Mouse (Mus musculus) midbrain, embryonic 16.5 days (tissue): ENCODE measurements at regions not wholly inside any gene's neighbourhood (a gene's known extent, or its start where the extent isn't known, plus 50 kb on each side); places are given as distances from the start of the nearest gene placed in this dataset.

Experiments used
- ATAC-seq: fragments of 200-750 bp; cut with Nextera tagmentation; 2 replicates; pipeline ENCODE4 v1.8.0; 2017; ENCODE audit warnings: moderate TSS enrichment
- H3K27ac ChIP-seq: fragments of 300-500 bp; sonication (generic); 2 replicates; pipeline ENCODE4 v1.5.1; 2014; ENCODE audit warnings: mild to moderate bottlenecking, low read length, mixed read lengths
- H3K27me3 ChIP-seq: fragments of 300-500 bp; sonication (generic); 2 replicates; pipeline ENCODE4 v1.6.1; 2014; ENCODE audit warnings: low read depth, low read length, mixed read lengths; ENCODE audit not compliant: control insufficient read depth, insufficient read depth
- H3K36me3 ChIP-seq: fragments of 300-500 bp; sonication (generic); 2 replicates; pipeline ENCODE4 v1.6.1; 2014; ENCODE audit warnings: mild to moderate bottlenecking, low read length, moderate library complexity, mixed read lengths; ENCODE audit not compliant: control insufficient read depth, insufficient read depth
- H3K4me1 ChIP-seq: fragments of 300-500 bp; sonication (generic); 2 replicates; pipeline ENCODE4 v1.6.1; 2014; ENCODE audit warnings: mild to moderate bottlenecking, low read length, mixed read lengths; ENCODE audit not compliant: control insufficient read depth, insufficient read depth
- H3K4me2 ChIP-seq: fragments of 300-500 bp; sonication (generic); 2 replicates; pipeline ENCODE4 v1.6.1; 2014; ENCODE audit warnings: mild to moderate bottlenecking, low read length, mixed read lengths
- H3K4me3 ChIP-seq: fragments of 300-500 bp; sonication (generic); 2 replicates; pipeline ENCODE4 v1.5.1; 2014; ENCODE audit warnings: low read depth, mild to moderate bottlenecking, low read length, moderate library complexity, mixed read lengths
- H3K9ac ChIP-seq: fragments of 300-500 bp; sonication (generic); 2 replicates; pipeline ENCODE4 v1.6.1; 2014; ENCODE audit warnings: low read depth, low read length, mixed read lengths
- H3K9me3 ChIP-seq: fragments of 300-500 bp; sonication (generic); replicated peaks from 2 replicates; pipeline ENCODE4 v1.6.1; 2014; ENCODE audit warnings: mild to moderate bottlenecking, low read length, mixed read lengths; ENCODE audit not compliant: control insufficient read depth, poor library complexity, severe bottlenecking
- WGBS: fragments of 180-500 bp; shearing (Covaris S2); extraction: QIAGEN DNeasy Blood & Tissue Kit; methylation state at CpG from one replicate; pipeline ENCODE4 v1.1.7; 2014; 5-methylcytosine and 5-hydroxymethylcytosine counted together

DNA sequence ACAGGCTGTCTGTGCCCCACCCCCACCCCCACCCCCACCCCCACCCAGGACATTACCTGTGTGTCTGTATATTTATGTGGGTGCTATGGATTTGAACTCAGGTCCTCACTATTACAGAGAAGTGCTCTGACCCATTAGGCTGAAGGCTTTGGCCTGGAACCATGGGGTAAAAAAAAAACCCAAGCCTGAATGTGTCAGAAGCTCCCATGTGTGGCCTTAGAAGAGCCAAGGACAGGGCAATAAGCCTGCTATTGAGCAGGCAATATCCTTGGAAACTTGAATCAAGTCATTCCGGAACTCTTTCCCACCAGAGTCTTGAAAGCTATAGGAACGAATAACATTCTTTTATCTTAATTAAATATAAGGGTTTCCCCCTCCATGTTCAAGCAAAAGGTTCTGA is 347.2 kb downstream of the Prdm2 start:
- Histone ChIP-seq H3K27ac (no peak overlapping the region), H3K36me3 (no peaks in the 10 kb centered on the region), H3K27me3 (no peaks in the 10 kb centered on the region), H3K9ac (no peak overlapping the region), H3K4me1 (peaks cover 3% of the 10 kb centered on the region; the same call in 1 of the 2 replicates), H3K4me3 (no peak overlapping the region), H3K9me3 (no peaks in the 10 kb centered on the region), H3K4me2 (no peak overlapping the region)
- 94% methylated on average over 2 of the region's 2 CpGs for WGBS
- ATAC-seq = no peak

DNA sequence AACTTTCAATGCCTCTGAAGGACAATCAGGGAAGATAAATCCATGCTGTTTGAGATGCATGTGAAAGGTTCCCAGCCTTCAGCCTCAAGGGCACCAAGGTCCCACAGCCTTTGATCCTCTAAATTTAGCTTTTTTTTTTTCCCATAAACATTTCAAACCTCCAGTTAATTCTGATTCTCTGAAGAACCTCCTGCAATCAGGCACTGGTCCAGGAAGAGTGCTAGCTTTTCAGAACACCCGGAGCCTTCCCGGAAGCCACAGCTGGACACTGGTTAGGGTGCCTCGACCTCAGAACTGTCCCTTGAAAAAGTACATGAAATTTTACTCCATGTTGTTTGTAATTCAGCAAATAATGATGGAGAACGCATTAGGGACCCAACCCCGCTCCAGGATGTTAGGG is 348.9 kb downstream of the Prdm2 start:
- no peaks in the 10 kb centered on the region for H3K9me3 ChIP-seq
- ATAC-seq = no peak
- WGBS = 88% methylated on average over 5 of the region's 5 CpGs
- no peaks in the 10 kb centered on the region for H3K27me3 ChIP-seq
- peaks cover 3% of the 10 kb centered on the region; the same call in 1 of the 2 replicates for H3K4me1 ChIP-seq
- H3K9ac ChIP-seq = no peak overlapping the region
- H3K36me3 ChIP-seq = no peaks in the 10 kb centered on the region
- no peak overlapping the region for H3K4me3 ChIP-seq
- H3K27ac ChIP-seq = no peak overlapping the region
- H3K4me2 ChIP-seq = no peak overlapping the region

DNA sequence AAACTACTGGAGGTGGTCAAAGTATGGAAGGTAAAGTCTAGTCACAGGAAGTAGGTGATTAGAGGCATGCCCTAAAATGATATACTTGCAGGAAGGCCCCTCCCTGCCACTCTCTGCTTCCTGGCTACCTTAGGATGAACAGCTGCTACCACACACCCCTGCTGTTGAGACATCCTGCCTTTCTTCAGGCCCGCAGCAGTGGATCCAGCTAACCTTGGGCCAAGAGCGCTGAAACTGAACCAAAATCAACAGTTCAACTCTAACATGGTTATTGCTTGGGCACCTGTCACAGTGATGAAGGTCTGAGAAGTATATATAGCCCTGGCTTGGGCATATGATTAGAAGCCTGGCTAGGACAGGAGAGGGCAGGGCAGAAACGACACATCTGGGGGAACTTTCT is 352.4 kb downstream of the Prdm2 start:
- no peak overlapping the region for H3K9ac ChIP-seq
- H3K4me2 ChIP-seq = no peak overlapping the region
- ATAC-seq = no peak
- no peaks in the 10 kb centered on the region for H3K27me3 ChIP-seq
- H3K36me3 ChIP-seq = no peaks in the 10 kb centered on the region
- H3K27ac ChIP-seq = no peak overlapping the region
- no peaks in the 10 kb centered on the region for H3K9me3 ChIP-seq
- WGBS = 85% methylated on average over 3 of the region's 3 CpGs
- peaks cover 5% of the 10 kb centered on the region; the same call in 1 of the 2 replicates for H3K4me1 ChIP-seq
- H3K4me3 ChIP-seq = no peak overlapping the region

DNA sequence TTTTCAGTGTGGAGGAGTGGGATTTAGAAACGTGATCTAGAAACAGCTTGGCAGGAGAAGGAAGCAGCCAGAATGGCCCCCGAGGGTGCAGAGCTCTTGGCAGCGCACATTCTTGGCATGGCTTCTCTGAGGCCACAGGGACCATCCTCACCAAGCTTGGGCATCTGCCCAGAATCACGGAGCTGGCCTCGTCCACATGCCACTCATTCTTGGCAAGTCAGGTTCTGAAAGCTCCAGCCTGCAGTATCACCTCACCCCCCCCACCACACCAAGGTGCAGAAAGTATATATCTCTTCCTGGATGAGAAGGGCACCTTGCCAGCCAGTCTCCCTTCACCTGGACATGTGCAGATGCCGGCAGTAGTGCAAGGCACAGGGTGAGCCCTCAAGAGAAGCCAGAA is 356.2 kb downstream of the Prdm2 start:
- Histone ChIP-seq H3K9ac (no peak overlapping the region), H3K4me2 (no peak overlapping the region), H3K27ac (no peak overlapping the region), H3K4me3 (no peak overlapping the region), H3K27me3 (no peaks in the 10 kb centered on the region), H3K36me3 (no peaks in the 10 kb centered on the region), H3K4me1 (peaks cover 5% of the 10 kb centered on the region; the same call in 1 of the 2 replicates), H3K9me3 (no peaks in the 10 kb centered on the region)
- WGBS = 59% methylated on average over 6 of the region's 6 CpGs
- ATAC-seq = peak; percentile 36; the same call in 1 of the 2 replicates

DNA sequence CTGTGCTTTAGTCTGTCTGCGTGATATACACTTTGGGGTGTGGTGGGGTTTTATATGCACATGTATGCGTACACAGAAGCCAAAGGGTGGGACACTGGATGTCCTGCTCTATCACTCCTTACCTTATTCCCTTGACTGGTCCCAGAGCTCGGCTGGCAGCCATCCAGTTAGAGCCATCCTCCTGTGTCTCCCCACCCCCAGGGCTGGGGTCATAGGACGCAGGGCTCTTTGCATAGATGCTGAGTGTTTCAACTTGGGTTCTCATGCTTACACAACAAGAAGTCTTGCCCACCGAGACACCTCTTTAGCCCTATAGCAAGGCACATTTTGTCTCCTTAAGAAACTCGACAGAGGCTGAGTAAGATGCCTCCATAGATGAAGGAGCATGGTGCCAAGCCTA is 357.2 kb downstream of the Prdm2 start:
- ATAC-seq = no peak
- Histone ChIP-seq H3K27ac (no peak overlapping the region), H3K4me3 (no peak overlapping the region), H3K9ac (no peak overlapping the region), H3K9me3 (no peaks in the 10 kb centered on the region), H3K4me1 (peaks cover 5% of the 10 kb centered on the region; the same call in 1 of the 2 replicates), H3K27me3 (no peaks in the 10 kb centered on the region), H3K4me2 (no peak overlapping the region), H3K36me3 (no peaks in the 10 kb centered on the region)
- WGBS = 89% methylated on average over 6 of the region's 6 CpGs

DNA sequence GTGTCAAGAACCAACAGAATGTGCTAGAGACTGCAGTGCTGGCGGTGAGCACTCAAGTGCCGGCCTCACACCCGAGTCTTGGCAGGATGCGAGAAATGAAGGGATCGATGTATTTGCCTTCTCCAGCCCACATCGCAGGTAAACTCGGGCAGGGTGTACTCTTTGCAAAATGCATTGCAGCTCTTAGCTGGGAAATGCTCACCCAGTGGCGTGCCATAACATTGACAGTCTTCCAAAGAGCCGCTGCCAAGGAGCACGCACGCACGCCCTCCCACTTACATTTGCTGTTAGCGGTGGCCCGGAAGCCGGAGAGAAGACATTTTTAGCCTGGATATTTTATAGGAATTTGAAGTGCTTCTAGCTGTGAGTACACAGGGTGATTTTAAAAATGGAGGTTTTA is 358.9 kb downstream of the Prdm2 start:
- no peak overlapping the region for H3K4me3 ChIP-seq
- no peaks in the 10 kb centered on the region for H3K9me3 ChIP-seq
- H3K27ac ChIP-seq = no peak overlapping the region
- no peak for ATAC-seq
- H3K27me3 ChIP-seq = no peaks in the 10 kb centered on the region
- H3K9ac ChIP-seq = no peak overlapping the region
- H3K4me1 ChIP-seq = peaks cover 5% of the 10 kb centered on the region; the same call in 1 of the 2 replicates
- no peaks in the 10 kb centered on the region for H3K36me3 ChIP-seq
- H3K4me2 ChIP-seq = no peak overlapping the region
- WGBS = 92% methylated on average over 15 of the region's 15 CpGs

DNA sequence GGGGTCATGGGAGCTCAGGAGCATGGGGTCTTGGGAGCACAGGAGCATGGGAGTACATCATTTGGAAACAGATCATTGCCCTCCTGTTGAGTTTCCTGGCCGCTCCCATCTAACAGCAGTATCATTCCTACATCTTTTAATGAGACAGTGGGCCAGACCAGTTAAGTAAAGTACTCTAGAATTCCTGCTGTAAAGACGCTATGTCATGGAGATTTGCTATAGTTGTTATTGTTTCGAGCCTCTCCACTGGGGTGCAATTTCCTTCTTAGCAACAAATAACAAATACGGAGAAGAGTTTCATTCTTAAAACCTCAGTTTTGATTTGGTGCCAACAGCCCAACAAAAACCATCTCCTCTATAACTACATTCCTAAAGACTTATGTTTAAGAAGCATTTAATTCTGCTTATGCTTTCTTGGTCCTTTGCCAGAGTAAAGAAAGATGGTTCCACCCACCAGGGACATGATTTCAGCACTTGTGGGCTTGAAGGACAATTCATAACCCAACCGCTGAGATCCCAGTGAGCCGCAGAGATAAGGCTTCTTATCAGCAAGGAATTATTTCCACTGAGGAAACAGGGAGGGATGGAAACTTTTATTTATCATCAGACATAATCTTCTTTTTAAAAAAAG is 367.6 kb downstream of the Prdm2 start:
- no peaks in the 10 kb centered on the region for H3K4me1 ChIP-seq
- H3K9ac ChIP-seq = no peak overlapping the region
- H3K9me3 ChIP-seq = no peaks in the 10 kb centered on the region
- no peak for ATAC-seq
- H3K4me2 ChIP-seq = no peak overlapping the region
- no peak overlapping the region for H3K4me3 ChIP-seq
- H3K27me3 ChIP-seq = no peaks in the 10 kb centered on the region
- WGBS = 68% methylated on average over 6 of the region's 6 CpGs
- no peaks in the 10 kb centered on the region for H3K36me3 ChIP-seq
- H3K27ac ChIP-seq = no peak overlapping the region

DNA sequence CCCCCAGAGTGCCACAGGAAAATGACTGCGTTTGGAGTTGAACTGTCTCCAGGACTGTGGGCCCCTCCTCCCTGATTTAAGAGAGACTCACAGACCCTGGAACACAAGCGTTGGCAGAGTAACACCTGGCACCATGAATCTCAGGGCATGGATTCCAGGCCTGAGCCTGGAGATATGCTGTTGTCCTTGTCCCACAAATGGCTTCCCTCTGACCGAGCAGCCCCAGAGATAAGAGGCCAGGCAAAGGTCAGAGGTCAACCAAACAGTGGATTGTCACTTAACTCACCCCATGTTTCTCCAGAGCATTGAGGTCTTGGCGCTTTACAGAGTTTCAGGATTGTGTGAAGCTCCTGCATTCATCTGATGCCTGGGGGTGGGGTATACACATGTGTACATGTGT is 373.3 kb downstream of the Prdm2 start:
- Histone ChIP-seq H3K9me3 (no peaks in the 10 kb centered on the region), H3K27ac (no peak overlapping the region), H3K4me2 (no peak overlapping the region), H3K9ac (no peak overlapping the region), H3K27me3 (no peaks in the 10 kb centered on the region), H3K4me3 (no peak overlapping the region), H3K36me3 (no peaks in the 10 kb centered on the region), H3K4me1 (no peaks in the 10 kb centered on the region)
- no peak for ATAC-seq
- WGBS = 60% methylated on average over 4 of the region's 4 CpGs

DNA sequence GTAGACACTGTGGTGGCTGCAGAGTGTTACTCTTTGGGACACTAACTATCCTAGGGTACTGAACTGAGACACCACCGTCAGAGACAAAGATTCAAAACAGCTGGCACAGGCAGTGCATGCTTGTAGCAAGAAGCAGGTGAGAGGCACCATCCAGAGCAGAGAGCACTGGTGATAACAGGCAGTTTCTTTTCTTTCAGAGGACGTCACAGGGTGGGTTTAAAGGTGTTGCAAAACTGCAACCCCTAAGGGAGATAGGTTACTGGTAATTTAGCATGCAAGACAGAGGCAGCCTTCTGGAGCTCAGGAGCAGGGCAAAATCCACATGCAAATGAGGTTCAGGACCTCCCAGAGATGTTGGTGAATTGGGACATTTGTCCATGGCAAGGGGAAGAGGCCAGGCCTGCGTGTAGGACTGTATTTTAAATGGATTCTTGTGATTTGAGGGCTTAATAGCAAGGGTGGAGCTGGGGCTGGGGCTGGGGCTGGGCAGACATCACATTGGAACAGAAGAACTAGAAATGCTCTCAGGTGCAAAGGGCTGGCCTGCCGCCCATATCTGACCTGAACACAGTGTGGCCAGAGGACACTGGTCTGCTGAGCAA is 374.3 kb downstream of the Prdm2 start:
- Histone ChIP-seq H3K27ac (no peak overlapping the region), H3K9me3 (no peaks in the 10 kb centered on the region), H3K27me3 (no peaks in the 10 kb centered on the region), H3K9ac (no peak overlapping the region), H3K4me1 (no peaks in the 10 kb centered on the region), H3K36me3 (no peaks in the 10 kb centered on the region), H3K4me3 (no peak overlapping the region), H3K4me2 (no peak overlapping the region)
- ATAC-seq = no peak
- 60% methylated on average over 4 of the region's 4 CpGs for WGBS
